Mouse (Mus musculus): ENCODE data around the gene Prkar1b. TPM values are rescaled to one million over a fixed set of nuclear protein-coding genes. Genes with fewer than 3 reads are reported as not detected.
A peak's percentile ranks its signal among the peaks of the same experiment; 100 is the strongest.

The Prkar1b gene
- polyA plus RNA-seq, 1 experiment, result 3.6 TPM

DNA sequence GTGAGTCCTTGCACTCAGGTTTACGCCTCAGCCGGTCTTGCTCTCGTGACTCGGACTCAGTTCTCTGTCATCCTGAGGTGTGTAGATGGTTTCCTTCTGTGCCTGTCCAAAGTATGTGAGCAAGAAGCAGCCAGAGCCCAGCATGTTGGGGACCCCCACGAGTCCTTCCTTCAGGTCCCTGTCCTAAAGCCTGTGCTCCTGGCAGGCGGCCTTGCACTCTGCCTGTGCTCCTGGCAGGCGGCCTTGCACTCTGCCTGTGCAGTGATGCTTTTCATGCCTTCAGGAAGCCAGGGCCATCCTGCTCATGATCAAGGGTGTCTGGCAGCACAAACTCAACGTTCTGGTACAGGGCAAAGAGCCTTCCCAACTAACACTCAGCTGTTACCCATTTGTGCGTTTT, 33.8 kb upstream of the Prkar1b start:
- WGBS, result 97% methylated on average over 9 of the region's 9 CpGs
- H3K27ac ChIP-seq (ENCODE audit: control insufficient read depth, insufficient read depth, low read length), result no peak overlapping the region
- no peaks in the 10 kb centered on the region for H3K4me1 ChIP-seq (replicated peaks; ENCODE audit: control insufficient read depth, insufficient read depth, low read length)
- H3K36me3 ChIP-seq (ENCODE audit: control insufficient read depth, insufficient read depth, low read length), result peaks cover 48% of the 10 kb centered on the region
- no peak overlapping the region for H3K4me3 ChIP-seq (ENCODE audit: control insufficient read depth, insufficient read depth, low read length)
- no peak for DNase-seq
- TF ChIP-seq CTCF (IDR thresholded peaks at IDR 0.05; ENCODE audit: borderline replicate concordance, control insufficient read depth, extremely low read depth, insufficient read depth, low read length, poor library complexity) (no peak), POLR2A (IDR thresholded peaks at IDR 0.05; ENCODE audit: control insufficient read depth, extremely low read depth, insufficient read depth, low read length, poor library complexity) (no peak)
- no peaks in the 10 kb centered on the region for H3K27me3 ChIP-seq (ENCODE audit: control insufficient read depth, insufficient read depth, low read length)

DNA sequence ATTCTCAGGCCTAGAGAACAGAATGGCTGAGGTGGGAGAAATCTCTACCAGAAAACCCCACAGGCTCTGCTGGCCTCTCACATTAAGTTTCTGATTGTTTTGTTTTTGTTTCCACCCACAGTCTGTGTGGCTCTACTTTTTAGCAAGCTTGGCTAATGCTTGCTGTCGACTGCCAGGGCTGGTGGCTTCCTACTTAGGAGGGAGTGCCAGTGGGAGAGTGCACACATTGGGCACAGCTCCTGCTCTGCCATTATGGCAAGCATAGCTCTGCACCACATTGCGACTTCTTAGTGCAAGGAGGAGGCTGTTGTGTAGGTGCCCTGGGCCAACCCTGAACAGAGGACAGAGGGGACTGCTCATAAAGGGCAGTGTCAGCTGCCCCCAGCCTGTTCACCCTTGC, 33.3 kb upstream of the Prkar1b start:
- peaks cover 51% of the 10 kb centered on the region for H3K36me3 ChIP-seq (ENCODE audit: control insufficient read depth, insufficient read depth, low read length)
- 91% methylated on average over 2 of the region's 2 CpGs for WGBS

DNA sequence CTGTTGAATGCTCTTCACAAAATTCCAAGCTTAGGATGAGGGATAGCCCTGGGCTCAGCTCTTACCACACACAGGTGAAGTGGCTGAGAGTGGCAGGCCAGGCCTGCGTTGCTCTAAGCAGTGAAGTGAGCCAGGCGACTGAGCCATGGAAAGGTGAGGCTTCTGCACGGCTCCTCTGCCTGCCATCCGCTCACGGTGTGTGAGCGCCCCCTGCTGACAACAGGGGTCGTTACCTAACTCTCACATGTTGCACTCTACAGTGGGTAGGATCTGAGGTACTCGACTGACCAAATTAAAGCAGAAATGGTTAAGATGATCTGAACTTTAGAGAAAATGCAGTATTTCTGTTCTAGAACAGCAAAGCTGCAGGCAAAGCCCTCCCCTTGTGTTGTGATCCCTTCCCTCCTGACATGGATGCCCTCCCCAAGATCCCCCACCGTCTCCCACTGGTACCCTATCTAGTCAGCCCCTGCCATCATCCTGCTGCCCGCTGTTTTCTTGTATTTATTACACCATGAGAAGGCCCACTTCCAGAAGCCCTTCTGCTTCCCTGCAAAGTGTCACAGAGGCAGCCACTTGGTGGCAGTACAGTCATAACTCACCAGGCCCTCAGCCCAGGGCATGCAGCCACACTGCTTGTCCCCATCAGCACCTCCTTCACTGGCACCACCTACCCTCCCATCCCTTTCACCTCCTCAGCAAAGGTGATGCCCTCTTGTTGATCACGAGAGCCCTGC, 29.3 kb upstream of the Prkar1b start:
- peak; percentile 81 for DNase-seq
- no peak overlapping the region for H3K4me3 ChIP-seq (ENCODE audit: control insufficient read depth, insufficient read depth, low read length)
- peaks cover 24% of the 10 kb centered on the region; the same call in 1 of the 2 replicates for H3K36me3 ChIP-seq (ENCODE audit: control insufficient read depth, insufficient read depth, low read length)
- TF ChIP-seq CTCF (IDR thresholded peaks at IDR 0.05; ENCODE audit: borderline replicate concordance, control insufficient read depth, extremely low read depth, insufficient read depth, low read length, poor library complexity) (peak; percentile 94; the same call in 1 of the 2 replicates), POLR2A (IDR thresholded peaks at IDR 0.05; ENCODE audit: control insufficient read depth, extremely low read depth, insufficient read depth, low read length, poor library complexity) (no peak)
- no peaks in the 10 kb centered on the region for H3K27me3 ChIP-seq (ENCODE audit: control insufficient read depth, insufficient read depth, low read length)
- WGBS, result 31% methylated on average over 11 of the region's 11 CpGs
- peaks cover 10% of the 10 kb centered on the region for H3K4me1 ChIP-seq (replicated peaks; ENCODE audit: control insufficient read depth, insufficient read depth, low read length)
- H3K27ac ChIP-seq (ENCODE audit: control insufficient read depth, insufficient read depth, low read length), result no peak overlapping the region

More for the DNA sequence above, 33.3 kb upstream of the Prkar1b start:
- H3K4me3 ChIP-seq (ENCODE audit: control insufficient read depth, insufficient read depth, low read length), result no peak overlapping the region
- H3K27ac ChIP-seq (ENCODE audit: control insufficient read depth, insufficient read depth, low read length), result no peak overlapping the region
- H3K4me1 ChIP-seq (replicated peaks; ENCODE audit: control insufficient read depth, insufficient read depth, low read length), result no peaks in the 10 kb centered on the region
- no peaks in the 10 kb centered on the region for H3K27me3 ChIP-seq (ENCODE audit: control insufficient read depth, insufficient read depth, low read length)
- TF ChIP-seq CTCF (IDR thresholded peaks at IDR 0.05; ENCODE audit: borderline replicate concordance, control insufficient read depth, extremely low read depth, insufficient read depth, low read length, poor library complexity), result no peak
- no peak for TF ChIP-seq POLR2A (IDR thresholded peaks at IDR 0.05; ENCODE audit: control insufficient read depth, extremely low read depth, insufficient read depth, low read length, poor library complexity)
- DNase-seq, result no peak

DNA sequence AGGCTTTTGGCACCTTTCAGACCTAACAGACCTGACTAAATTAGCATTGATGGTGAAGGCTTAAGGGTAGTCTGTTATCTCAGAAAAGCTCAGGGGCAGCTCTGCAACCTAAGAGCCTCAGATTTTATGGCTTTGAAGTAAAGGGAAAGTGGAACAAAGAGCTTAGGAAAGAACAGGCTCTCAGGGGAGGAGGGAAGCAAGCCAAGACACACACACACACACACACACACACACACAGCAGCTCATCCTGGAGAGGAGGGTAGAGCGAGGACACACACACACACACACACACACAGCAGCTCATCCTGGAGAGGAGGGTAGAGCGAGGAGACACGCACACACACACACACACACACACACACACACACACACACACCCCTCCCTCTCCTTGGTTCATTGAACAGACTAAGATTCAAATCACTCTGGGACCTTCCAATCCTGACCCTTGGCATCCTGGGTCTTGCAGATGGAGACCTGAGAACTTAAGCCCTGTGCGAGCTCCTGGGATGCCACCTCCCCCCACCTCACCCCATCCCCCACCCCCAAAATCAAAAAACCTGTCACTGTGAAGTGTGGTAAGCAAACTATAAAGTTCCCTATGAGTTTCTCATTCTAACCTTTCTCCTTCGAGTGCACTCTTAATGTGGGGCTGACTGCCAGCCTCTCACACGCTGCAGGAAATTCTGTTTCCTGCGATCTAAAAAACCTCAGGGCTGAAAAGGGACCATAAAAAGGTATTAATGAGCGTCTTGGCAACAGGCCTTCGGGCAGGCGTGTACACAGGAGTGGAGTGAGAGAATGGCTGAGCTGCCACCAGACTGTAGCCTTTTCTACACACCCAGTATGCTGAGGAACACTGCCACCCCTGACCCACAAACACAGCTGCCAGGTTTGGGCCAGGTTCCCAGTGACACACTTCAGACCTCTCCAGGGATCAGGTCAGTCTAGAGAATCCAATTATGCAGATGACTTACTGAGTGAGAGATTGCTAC, 25.1 kb upstream of the Prkar1b start:
- peak overlapping the region; percentile 35 for H3K27ac ChIP-seq (ENCODE audit: control insufficient read depth, insufficient read depth, low read length)
- no peak overlapping the region for H3K4me3 ChIP-seq (ENCODE audit: control insufficient read depth, insufficient read depth, low read length)
- DNase-seq, result no peak
- peaks cover 12% of the 10 kb centered on the region for H3K36me3 ChIP-seq (ENCODE audit: control insufficient read depth, insufficient read depth, low read length)
- no peaks in the 10 kb centered on the region for H3K27me3 ChIP-seq (ENCODE audit: control insufficient read depth, insufficient read depth, low read length)
- 2% methylated on average over 7 of the region's 10 CpGs for WGBS
- TF ChIP-seq POLR2A (IDR thresholded peaks at IDR 0.05; ENCODE audit: control insufficient read depth, extremely low read depth, insufficient read depth, low read length, poor library complexity), result no peak
- H3K4me1 ChIP-seq (replicated peaks; ENCODE audit: control insufficient read depth, insufficient read depth, low read length), result peaks cover 13% of the 10 kb centered on the region

DNA sequence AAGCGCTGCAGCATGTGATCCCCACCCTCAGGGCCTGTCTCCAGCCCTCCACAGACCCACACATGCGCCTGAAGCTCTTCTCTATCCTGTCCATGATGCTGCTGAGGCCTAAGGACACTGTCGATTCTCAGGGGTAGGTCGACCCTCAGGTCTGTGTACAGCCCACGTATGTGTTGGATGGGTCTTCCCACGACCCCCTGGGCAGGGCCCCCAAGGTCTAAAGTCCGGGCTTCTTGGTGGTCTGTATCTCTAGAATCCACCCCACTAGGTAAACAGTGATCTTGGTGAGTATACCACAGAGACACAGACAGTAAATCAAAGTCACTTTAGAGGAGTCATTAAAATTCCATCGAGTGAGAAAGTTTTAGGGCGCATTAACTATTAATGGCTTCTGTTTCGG, 24.3 kb upstream of the Prkar1b start:
- no peak overlapping the region; the same call in 1 of the 2 replicates for H3K27ac ChIP-seq (ENCODE audit: control insufficient read depth, insufficient read depth, low read length)
- H3K4me3 ChIP-seq (ENCODE audit: control insufficient read depth, insufficient read depth, low read length), result no peak overlapping the region
- no peaks in the 10 kb centered on the region for H3K27me3 ChIP-seq (ENCODE audit: control insufficient read depth, insufficient read depth, low read length)
- WGBS, result 62% methylated on average over 10 of the region's 10 CpGs
- peaks cover 13% of the 10 kb centered on the region for H3K4me1 ChIP-seq (replicated peaks; ENCODE audit: control insufficient read depth, insufficient read depth, low read length)
- no peak for DNase-seq
- peaks cover 12% of the 10 kb centered on the region for H3K36me3 ChIP-seq (ENCODE audit: control insufficient read depth, insufficient read depth, low read length)
- no peak for TF ChIP-seq POLR2A (IDR thresholded peaks at IDR 0.05; ENCODE audit: control insufficient read depth, extremely low read depth, insufficient read depth, low read length, poor library complexity)

DNA sequence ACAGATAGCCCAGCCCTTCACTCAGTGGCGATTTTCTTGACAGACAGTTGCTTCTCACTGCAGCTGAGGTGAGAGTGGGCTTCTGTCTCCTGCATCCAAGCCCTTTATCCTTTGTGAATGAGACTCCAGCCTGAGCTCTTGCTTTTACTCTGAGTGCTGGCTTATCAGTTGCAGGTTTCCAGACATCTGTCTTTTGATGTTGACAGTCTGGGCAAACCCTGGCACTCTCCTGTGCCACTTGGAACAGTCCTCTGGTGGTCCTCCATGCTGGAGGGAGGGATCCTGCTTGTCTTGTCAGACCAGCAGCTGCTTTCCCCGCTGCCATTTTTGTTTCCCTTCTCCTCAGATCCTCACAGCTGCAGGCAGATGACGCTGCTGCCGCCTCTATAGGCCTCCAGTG, 22.1 kb upstream of the Prkar1b start:
- TF ChIP-seq POLR2A (IDR thresholded peaks at IDR 0.05; ENCODE audit: control insufficient read depth, extremely low read depth, insufficient read depth, low read length, poor library complexity) (no peak), CTCF (IDR thresholded peaks at IDR 0.05; ENCODE audit: borderline replicate concordance, control insufficient read depth, extremely low read depth, insufficient read depth, low read length, poor library complexity) (no peak)
- Histone ChIP-seq H3K4me1 (replicated peaks; ENCODE audit: control insufficient read depth, insufficient read depth, low read length) (peaks cover 18% of the 10 kb centered on the region), H3K36me3 (ENCODE audit: control insufficient read depth, insufficient read depth, low read length) (peaks cover 4% of the 10 kb centered on the region), H3K27me3 (ENCODE audit: control insufficient read depth, insufficient read depth, low read length) (no peaks in the 10 kb centered on the region), H3K27ac (ENCODE audit: control insufficient read depth, insufficient read depth, low read length) (no peak overlapping the region), H3K4me3 (ENCODE audit: control insufficient read depth, insufficient read depth, low read length) (no peak overlapping the region)
- WGBS, result 93% methylated on average over 4 of the region's 4 CpGs
- no peak for DNase-seq

All from thymus, adult 2 months (tissue).